Mouse (Mus musculus) right cerebral cortex, postnatal 14 days (tissue): ENCODE measurements at regions not wholly inside any gene's neighbourhood (a gene's known extent, or its start where the extent isn't known, plus 50 kb on each side); places are given as distances from the start of the nearest gene placed in this dataset.
A peak's percentile ranks its signal among the peaks of the same experiment; 100 is the strongest.
"Not testable (repeated sequence)": the region's sequence is repeated elsewhere in the genome, so short reads cannot be mapped to it uniquely, and the experiment has no call there.

ENCODE experiments used
- DNase-seq: peaks from one replicate; pipeline ENCODE4 v3.0.0; 2022

GRCm38 (mm10) chr4:55206226-55206625 is 143.6 kb upstream of the Rad23b start:
- DNase-seq, result no peak

- DNase-seq, result no peak
Observed at GRCm38 (mm10) chr4:55207749-55208385, 142.0 kb upstream of the Rad23b start.

GRCm38 (mm10) chr4:55208386-55209345 is 141.2 kb upstream of the Rad23b start:
- DNase-seq, result no peak

GRCm38 (mm10) chr4:55215425-55216174 is 134.2 kb upstream of the Rad23b start:
- no peak for DNase-seq

- no peak for DNase-seq
Observed at GRCm38 (mm10) chr4:55216175-55216545, 133.7 kb upstream of the Rad23b start.

GRCm38 (mm10) chr4:55225766-55226165 is 124.1 kb upstream of the Rad23b start:
- DNase-seq, result no peak

GRCm38 (mm10) chr4:55227394-55227793 is 122.4 kb upstream of the Rad23b start:
- no peak for DNase-seq

- no peak for DNase-seq
Observed at GRCm38 (mm10) chr4:55231522-55231921, 118.3 kb upstream of the Rad23b start.

GRCm38 (mm10) chr4:55237856-55238255 is 112.0 kb upstream of the Rad23b start:
- DNase-seq, result no peak

GRCm38 (mm10) chr4:55240450-55240849 is 109.4 kb upstream of the Rad23b start:
- peak; percentile 72 for DNase-seq

GRCm38 (mm10) chr4:55242331-55242730 is 107.5 kb upstream of the Rad23b start:
- DNase-seq, result no peak

GRCm38 (mm10) chr4:55243091-55244058 is 106.5 kb upstream of the Rad23b start:
- DNase-seq, result no peak

- no peak for DNase-seq
Observed at GRCm38 (mm10) chr4:55245789-55246188, 104.1 kb upstream of the Rad23b start.

- no peak for DNase-seq
Observed at GRCm38 (mm10) chr4:55250334-55250733, 99.5 kb upstream of the Rad23b start.

GRCm38 (mm10) chr4:55251546-55251945 is 98.3 kb upstream of the Rad23b start:
- DNase-seq, result no peak

GRCm38 (mm10) chr4:55253769-55254168 is 96.1 kb upstream of the Rad23b start:
- DNase-seq, result no peak

- DNase-seq, result no peak
Observed at GRCm38 (mm10) chr4:55271965-55272630, 77.7 kb upstream of the Rad23b start.

GRCm38 (mm10) chr4:55276300-55276952 is 73.4 kb upstream of the Rad23b start:
- DNase-seq, result no peak

GRCm38 (mm10) chr4:55279351-55279750 is 70.5 kb upstream of the Rad23b start:
- DNase-seq, result not testable (repeated sequence)

GRCm38 (mm10) chr4:55280706-55281105 is 69.1 kb upstream of the Rad23b start:
- no peak for DNase-seq

- DNase-seq, result no peak
Observed at GRCm38 (mm10) chr4:55281486-55282096, 68.3 kb upstream of the Rad23b start.
